15 mouse cellular contexts compared by ENCODE assay signal in genomic region chr8:108859983-108860382, GRCm38 (mm10).
DNase-seq lines count a peak whose midpoint lies in the region; ATAC-seq and TF ChIP-seq lines count a peak whose summit lies in the region.
"Had no signal": no experiment of that assay in that cellular context is flagged by ENCODE, and none has a peak within 500 bp of the region (broad histone marks: within the 10 kb centered on the region; RNA-seq: fewer than 3 reads in every experiment).

No protein-coding gene starts in this region.

- peak overlapping the region; percentile 29 for H3K4me2 ChIP-seq in kidney, embryonic 14.5 days (replicated peaks; ENCODE audit: low read depth, low read length)
- H3K4me2 ChIP-seq in heart, embryonic 14.5 days (ENCODE audit: low read length): 0 out of 2 replicates have a peak overlapping the region, but pooled peaks have one; percentile 11
- peak overlapping the region; percentile 40 for H3K4me2 ChIP-seq in kidney, embryonic 15.5 days
- no peak overlapping the region for H3K4me2 ChIP-seq in lung, postnatal 0 days (replicated peaks; ENCODE audit: low read depth, low read length)
- H3K4me2 ChIP-seq: hindbrain, embryonic 15.5 days; limb, embryonic 13.5 days; neural tube, embryonic 13.5 days had no signal

- peak; percentile 30; the same call in 1 of the 2 replicates for ATAC-seq in kidney, embryonic 14.5 days (ENCODE audit: low FRiP score, low TSS enrichment)
- no peak for ATAC-seq in heart, embryonic 14.5 days (ENCODE audit: insufficient number of reproducible peaks, insufficient read depth, low FRiP score, low read depth)
- 0 out of 2 replicates have a peak, but pooled peaks have one; percentile 7 for ATAC-seq in kidney, embryonic 15.5 days (replicated peaks; ENCODE audit: low FRiP score)
- peak; percentile 43; the same call in 1 of the 2 replicates for ATAC-seq in lung, postnatal 0 days
- ATAC-seq in megakaryocyte, adult 5-6 weeks (ENCODE audit: poor library complexity, severe bottlenecking): no peak
- no peak for ATAC-seq in CD4-positive, CD25-positive, alpha-beta regulatory T cell, adult 4 months
- ATAC-seq: liver, postnatal 0 days had no signal

- H3K4me3 ChIP-seq in kidney, embryonic 14.5 days (ENCODE audit: low read length): no peak overlapping the region
- no peak overlapping the region for H3K4me3 ChIP-seq in heart, embryonic 14.5 days (ENCODE audit: control insufficient read depth in 1 of 2, insufficient read depth in 1 of 2, low read depth in 1 of 2, low read length in 2 of 2)
- H3K4me3 ChIP-seq in kidney, embryonic 15.5 days (replicated peaks): no peak overlapping the region
- no peak overlapping the region for H3K4me3 ChIP-seq in lung, postnatal 0 days (ENCODE audit: low read depth, low read length)
- H3K4me3 ChIP-seq: embryonic facial prominence, embryonic 10.5 days; hindbrain, embryonic 15.5 days; limb, embryonic 13.5 days; neural tube, embryonic 13.5 days had no signal

- no peak overlapping the region; the same call in 1 of the 2 replicates for H3K27ac ChIP-seq in kidney, embryonic 14.5 days (ENCODE audit: low read depth, low read length)
- no peak overlapping the region for H3K27ac ChIP-seq in heart, embryonic 14.5 days (replicated peaks in 1 of 2; ENCODE audit: control insufficient read depth in 1 of 2, insufficient read depth in 1 of 2, low read depth in 2 of 2, low read length in 2 of 2)
- 0 out of 2 replicates have a peak overlapping the region, but pooled peaks have one; percentile 23 for H3K27ac ChIP-seq in kidney, embryonic 15.5 days
- no peak overlapping the region for H3K27ac ChIP-seq in lung, postnatal 0 days (ENCODE audit: low read length)
- H3K27ac ChIP-seq: embryonic facial prominence, embryonic 10.5 days; hindbrain, embryonic 15.5 days; limb, embryonic 13.5 days; neural tube, embryonic 13.5 days had no signal

- DNase-seq in kidney, adult 8-10 months: no peak
- no peak for DNase-seq in lung, postnatal 0 days (ENCODE audit: low spot score)
- DNase-seq in cerebellum, adult 18-20 months: no peak
- DNase-seq: cerebellum, postnatal 36 days; gastrocnemius, postnatal 25 days; liver, postnatal 0 days had no signal

- TF ChIP-seq EP300 in lung, postnatal 0 days (IDR thresholded peaks at IDR 0.05): no peak

- H3K9ac ChIP-seq in kidney, embryonic 14.5 days (ENCODE audit: low read depth, low read length): no peak overlapping the region
- H3K9ac ChIP-seq in heart, embryonic 14.5 days (ENCODE audit: low read length): no peak overlapping the region
- no peak overlapping the region for H3K9ac ChIP-seq in kidney, embryonic 15.5 days
- H3K9ac ChIP-seq in lung, postnatal 0 days (replicated peaks; ENCODE audit: low read depth): no peak overlapping the region
- H3K9ac ChIP-seq: hindbrain, embryonic 15.5 days; limb, embryonic 13.5 days; liver, postnatal 0 days; neural tube, embryonic 13.5 days had no signal

- TF ChIP-seq CTCF in lung, postnatal 0 days (IDR thresholded peaks at IDR 0.05): no peak

- H3K9me3 ChIP-seq in kidney, embryonic 14.5 days (ENCODE audit: control insufficient read depth, low read length): no peaks in the 10 kb centered on the region
- no peaks in the 10 kb centered on the region for H3K9me3 ChIP-seq in heart, embryonic 14.5 days (ENCODE audit: control insufficient read depth, low read length)
- H3K9me3 ChIP-seq in kidney, embryonic 15.5 days (replicated peaks): no peaks in the 10 kb centered on the region
- no peaks in the 10 kb centered on the region for H3K9me3 ChIP-seq in lung, postnatal 0 days (ENCODE audit: low read length)
- H3K9me3 ChIP-seq: embryonic facial prominence, embryonic 10.5 days; hindbrain, embryonic 15.5 days; limb, embryonic 13.5 days; neural tube, embryonic 13.5 days had no signal

- peaks cover 13% of the 10 kb centered on the region; the same call in 1 of the 2 replicates for H3K4me1 ChIP-seq in kidney, embryonic 14.5 days (ENCODE audit: control insufficient read depth, insufficient read depth, low read length)
- peaks cover 0 to 3% of the 10 kb centered on the region in 2 experiments; a peak in 3 of 4 replicates for H3K4me1 ChIP-seq in heart, embryonic 14.5 days (ENCODE audit: control insufficient read depth in 2 of 2, insufficient read depth in 2 of 2, low read length in 2 of 2)
- peaks cover 23% of the 10 kb centered on the region for H3K4me1 ChIP-seq in kidney, embryonic 15.5 days
- H3K4me1 ChIP-seq in lung, postnatal 0 days (ENCODE audit: insufficient read depth, low read depth, low read length): no peaks in the 10 kb centered on the region

- 24% methylated on average over 9 of the region's 9 CpGs for WGBS in kidney, embryonic 14.5 days
- WGBS in heart, embryonic 14.5 days: 56% methylated on average over 9 of the region's 9 CpGs
- 17% methylated on average over 9 of the region's 9 CpGs for WGBS in kidney, embryonic 15.5 days
- 45% methylated on average over 9 of the region's 9 CpGs for WGBS in lung, postnatal 0 days

- H3K27me3 ChIP-seq in kidney, embryonic 14.5 days (ENCODE audit: control insufficient read depth, insufficient read depth, low read length): no peaks in the 10 kb centered on the region
- no peaks in the 10 kb centered on the region for H3K27me3 ChIP-seq in heart, embryonic 14.5 days (ENCODE audit: control insufficient read depth, insufficient read depth, low read length)
- H3K27me3 ChIP-seq in kidney, embryonic 15.5 days: no peaks in the 10 kb centered on the region
- no peaks in the 10 kb centered on the region for H3K27me3 ChIP-seq in lung, postnatal 0 days (replicated peaks; ENCODE audit: insufficient read depth, low read length)
- H3K27me3 ChIP-seq: hindbrain, embryonic 15.5 days; limb, embryonic 13.5 days; neural tube, embryonic 13.5 days had no signal

- H3K36me3 ChIP-seq in kidney, embryonic 14.5 days (ENCODE audit: control insufficient read depth, insufficient read depth, low read length): peaks cover 7% of the 10 kb centered on the region
- peaks cover 13% of the 10 kb centered on the region for H3K36me3 ChIP-seq in heart, embryonic 14.5 days (ENCODE audit: control insufficient read depth, insufficient read depth, low read length)
- peaks cover 25% of the 10 kb centered on the region for H3K36me3 ChIP-seq in kidney, embryonic 15.5 days
- no peaks in the 10 kb centered on the region; the same call in 1 of the 2 replicates for H3K36me3 ChIP-seq in lung, postnatal 0 days (ENCODE audit: insufficient read depth, low read length)
- H3K36me3 ChIP-seq: hindbrain, embryonic 15.5 days had no signal

Comparison
In these comparisons a context has a peak if more than half of its experiments do, and no peak if none do; other contexts are left out.
1. ATAC-seq: peak in kidney, embryonic 14.5 days (single experiment), kidney, embryonic 15.5 days (single experiment) and lung, postnatal 0 days (single experiment); none in heart, embryonic 14.5 days (single experiment), megakaryocyte, adult 5-6 weeks (single experiment) and CD4-positive, CD25-positive, alpha-beta regulatory T cell, adult 4 months (single experiment).